Mouse (Mus musculus) heart, postnatal 36 days (tissue): ENCODE results near the gene Ms4a6c. TPM values are rescaled to one million over a fixed set of nuclear protein-coding genes. Genes with fewer than 3 reads are reported as not detected.
"Not testable (repeated sequence)": the region's sequence is repeated elsewhere in the genome, so short reads cannot be mapped to it uniquely, and the experiment has no call there.

ENCODE experiments used
- DNase-seq, 2 experiments: peaks; one replicate each; pipeline ENCODE4 v3.0.0; 2021 to 2022
- intact Hi-C: fragments of 180-260 bp; cut with DNase I; formaldehyde crosslinking; loops from one replicate; pipeline ENCODE4 v1.15.1; 2025
- total RNA-seq, 2 experiments: library from RNA; stranded (reverse); gene quantifications; 2 replicates each; pipeline ENCODE4 v1.2.3; 2021

Ms4a6c gene
- total RNA-seq, 2 experiments from 2014 or later: 6.3 to 15.1 TPM

GRCm38 (mm10) chr19:11497300-11497699, 28.1 kb downstream of the Ms4a6c start:
- intact Hi-C loops: not testable (repeated sequence)

GRCm38 (mm10) chr19:11500796-11501195, 31.6 kb downstream of the Ms4a6c start:
- DNase-seq: no peak

More at GRCm38 (mm10) chr19:11497300-11497699, 28.1 kb downstream of the Ms4a6c start:
- not testable (repeated sequence) for DNase-seq

GRCm38 (mm10) chr19:11501326-11501725, 32.2 kb downstream of the Ms4a6c start:
- intact Hi-C loops: no loop called here

More at GRCm38 (mm10) chr19:11500796-11501195, 31.6 kb downstream of the Ms4a6c start:
- intact Hi-C loops: no loop called here

GRCm38 (mm10) chr19:11504857-11505256, 35.7 kb downstream of the Ms4a6c start:
- no peak for DNase-seq
- intact Hi-C loops: no loop called here

More at GRCm38 (mm10) chr19:11501326-11501725, 32.2 kb downstream of the Ms4a6c start:
- no peak for DNase-seq

GRCm38 (mm10) chr19:11513458-11513857, 44.3 kb downstream of the Ms4a6c start:
- intact Hi-C loops: no loop called here
- peak in 1 of 2 experiments; percentile 21 for DNase-seq

- intact Hi-C loops: no loop called here
- DNase-seq: no peak
Observed at GRCm38 (mm10) chr19:11516246-11516645, 47.1 kb downstream of the Ms4a6c start, which contains the start of gene Ms4a6b. TSS of gene Ms4a6b (plus strand) at chr19:11516512.

GRCm38 (mm10) chr19:11516845-11517244, 47.7 kb downstream of the Ms4a6c start:
- intact Hi-C loops: no loop called here
- no peak for DNase-seq

GRCm38 (mm10) chr19:11517373-11517772, 48.2 kb downstream of the Ms4a6c start:
- intact Hi-C loops: not testable (repeated sequence)
- DNase-seq: peak in 1 of 2 experiments; percentile 13

- intact Hi-C loops, DNase-seq: not testable (repeated sequence)
Observed at GRCm38 (mm10) chr19:11518356-11518755, 49.2 kb downstream of the Ms4a6c start.

GRCm38 (mm10) chr19:11520146-11520545, 51.0 kb downstream of the Ms4a6c start:
- intact Hi-C loops: no loop called here

More at GRCm38 (mm10) chr19:11520146-11520545, 51.0 kb downstream of the Ms4a6c start:
- DNase-seq: no peak

Other genes starting within 250 kb of the Ms4a6c start
- gene Ms4a12, start 236.9 kb upstream of the Ms4a6c start, total RNA-seq: not detected
- gene Ms4a1, start 203.1 kb upstream of the Ms4a6c start, total RNA-seq: under 1 TPM; 0.47 to 0.76 TPM
- not detected for gene Ms4a5, start 185.5 kb upstream of the Ms4a6c start, total RNA-seq
- under 1 TPM in 1 of 2 experiments, not detected in 1; 0.05 TPM for gene Ms4a14, start 154.9 kb upstream of the Ms4a6c start, total RNA-seq
- 1 to 10 TPM; 1.1 to 1.8 TPM for gene Ms4a7, start 133.2 kb upstream of the Ms4a6c start, total RNA-seq
- 10 to 100 TPM in 1 of 2 experiments, 1 to 10 TPM in 1; 5.2 to 14.5 TPM for gene Ms4a4a, start 93.8 kb upstream of the Ms4a6c start, total RNA-seq
- gene Ms4a4c, start 64.6 kb upstream of the Ms4a6c start, total RNA-seq: 1 to 10 TPM in 1 of 2 experiments, not detected in 1; 1.8 TPM
- under 1 TPM; 0.70 to 1.00 TPM for gene Ms4a4b, start 25.8 kb upstream of the Ms4a6c start, total RNA-seq
- gene Gm8369, start 16.6 kb downstream of the Ms4a6c start, total RNA-seq: 1 to 10 TPM in 1 of 2 experiments, not detected in 1; 1.1 TPM
- gene Ms4a6b, start 47.1 kb downstream of the Ms4a6c start, total RNA-seq: 1 to 10 TPM; 4.4 to 9.1 TPM
- 1 to 10 TPM; 8.0 to 9.5 TPM for gene Ms4a4d, start 67.4 kb downstream of the Ms4a6c start, total RNA-seq
- gene Ms4a6d, start 135.5 kb downstream of the Ms4a6c start, total RNA-seq: 1 to 10 TPM; 1.8 to 5.7 TPM
- not detected for gene Ms4a2, start 154.4 kb downstream of the Ms4a6c start, total RNA-seq
- gene Ms4a3, start 171.5 kb downstream of the Ms4a6c start, total RNA-seq: not detected
- gene Oosp2, start 191.2 kb downstream of the Ms4a6c start, total RNA-seq: not detected
- gene Oosp1, start 221.8 kb downstream of the Ms4a6c start, total RNA-seq: not detected
- not detected for gene Oosp3, start 227.7 kb downstream of the Ms4a6c start, total RNA-seq